Mouse (Mus musculus) intestine, embryonic 16.5 days (tissue): ENCODE measurements around the gene Ppfia1. TPM values are rescaled to one million over a fixed set of nuclear protein-coding genes. Genes with fewer than 3 reads are reported as not detected.

ENCODE experiments used
- ATAC-seq: fragments of 200-750 bp; cut with Nextera tagmentation; 2 replicates; pipeline ENCODE4 v1.8.0; 2017; ENCODE audit warnings: moderate TSS enrichment, moderate library complexity
- H3K27ac ChIP-seq: fragments of 300-500 bp; sonication (generic); 2 replicates; pipeline ENCODE4 v1.5.1; 2014; ENCODE audit warnings: mild to moderate bottlenecking, low read length
- H3K27me3 ChIP-seq: fragments of 300-500 bp; sonication (generic); replicated peaks from 2 replicates; pipeline ENCODE4 v1.6.1; 2014; ENCODE audit warnings: low read length, control low read depth, mixed read lengths; ENCODE audit not compliant: control insufficient read depth, insufficient read depth
- H3K36me3 ChIP-seq: fragments of 300-500 bp; sonication (generic); 2 replicates; pipeline ENCODE4 v1.6.1; 2014; ENCODE audit warnings: low read length, control low read depth; ENCODE audit not compliant: control insufficient read depth, insufficient read depth
- H3K4me1 ChIP-seq: fragments of 300-500 bp; sonication (generic); 2 replicates; pipeline ENCODE4 v1.6.1; 2014; ENCODE audit warnings: low read length, control low read depth, mixed read lengths; ENCODE audit not compliant: control insufficient read depth, insufficient read depth
- H3K4me2 ChIP-seq: fragments of 300-500 bp; sonication (generic); 2 replicates; pipeline ENCODE4 v1.6.1; 2014; ENCODE audit warnings: low read depth, low read length, control low read depth
- H3K4me3 ChIP-seq: fragments of 300-500 bp; sonication (generic); 2 replicates; pipeline ENCODE4 v1.5.1; 2014; ENCODE audit warnings: mild to moderate bottlenecking, low read length
- H3K9ac ChIP-seq: fragments of 300-500 bp; sonication (generic); 2 replicates; pipeline ENCODE4 v1.6.1; 2014; ENCODE audit warnings: low read depth, low read length
- H3K9me3 ChIP-seq: fragments of 300-500 bp; sonication (generic); 2 replicates; pipeline ENCODE4 v1.6.1; 2016; ENCODE audit warnings: low read length, control low read depth; ENCODE audit not compliant: control insufficient read depth
- WGBS: fragments of 180-500 bp; shearing (Covaris S2); extraction: QIAGEN DNeasy Blood & Tissue Kit; methylation state at CpG from one replicate; pipeline ENCODE4 v1.1.7; 2014; 5-methylcytosine and 5-hydroxymethylcytosine counted together
- polyA plus RNA-seq: library from polyadenylated mRNA; unstranded; fragments of >200 nt; fragmentation: Nextera tagmentation; extraction: Ambion mirVana; gene quantifications from 2 replicates; pipeline ENCODE4 v1.2.1, GENCODE M21; 2015

Ppfia1 gene
- polyA plus RNA-seq: 13.8 TPM in 2 replicates

- Histone ChIP-seq H3K4me2 (peak within 1 kb of the TSS; percentile 63), H3K4me3 (peak within 1 kb of the TSS; percentile 89), H3K27ac (peak within 1 kb of the TSS; percentile 46; the same call in 1 of the 2 replicates), H3K9me3 (no peaks in the 10 kb centered on the region), H3K4me1 (peaks cover 18% of the 10 kb centered on the region), H3K27me3 (no peaks in the 10 kb centered on the region), H3K9ac (peak within 1 kb of the TSS; percentile 94), H3K36me3 (peaks cover 2% of the 10 kb centered on the region)
- peak; percentile 99 for ATAC-seq
- under 1% methylated on average over 94 of the region's 97 CpGs for WGBS
Observed at GRCm38 (mm10) chr7:144553237-144554122, at the start of gene Ppfia1. TSS of gene Ppfia1 (minus strand) at chr7:144553729.

DNA sequence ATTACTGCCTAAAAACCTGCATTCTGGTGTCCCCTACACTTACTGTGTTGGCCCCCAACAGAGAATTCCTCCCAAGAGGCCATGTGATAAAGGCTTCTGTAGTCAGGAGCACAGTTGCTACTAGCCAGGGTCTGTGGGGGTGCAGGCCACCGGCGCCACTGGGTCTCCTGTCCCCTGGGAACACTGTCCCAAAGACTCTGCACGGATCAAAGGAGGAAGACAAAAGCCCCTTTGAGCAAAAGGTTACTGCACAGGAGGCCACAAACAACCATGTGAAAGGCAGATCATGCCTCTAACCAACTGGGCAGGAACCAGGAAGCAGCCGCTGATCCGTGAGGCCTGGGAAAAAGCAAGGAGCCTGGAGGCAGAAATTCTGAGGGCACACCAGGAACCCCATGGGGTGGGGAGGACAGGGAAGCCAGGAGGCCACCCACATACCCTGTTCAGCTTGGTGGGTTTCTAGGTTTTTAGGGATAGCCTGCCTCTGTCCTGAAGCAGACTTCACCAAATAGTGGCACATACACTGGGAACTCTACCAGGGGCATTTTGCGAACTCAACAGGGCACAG, 46.9 kb upstream of the Ppfia1 start:
- H3K36me3 ChIP-seq: no peaks in the 10 kb centered on the region
- no peaks in the 10 kb centered on the region for H3K4me1 ChIP-seq
- no peaks in the 10 kb centered on the region for H3K9me3 ChIP-seq
- ATAC-seq: no peak
- WGBS: 67% methylated on average over 6 of the region's 6 CpGs
- no peak overlapping the region for H3K9ac ChIP-seq
- no peak overlapping the region for H3K4me3 ChIP-seq
- H3K4me2 ChIP-seq: no peak overlapping the region
- H3K27me3 ChIP-seq: no peaks in the 10 kb centered on the region
- no peak overlapping the region for H3K27ac ChIP-seq

DNA sequence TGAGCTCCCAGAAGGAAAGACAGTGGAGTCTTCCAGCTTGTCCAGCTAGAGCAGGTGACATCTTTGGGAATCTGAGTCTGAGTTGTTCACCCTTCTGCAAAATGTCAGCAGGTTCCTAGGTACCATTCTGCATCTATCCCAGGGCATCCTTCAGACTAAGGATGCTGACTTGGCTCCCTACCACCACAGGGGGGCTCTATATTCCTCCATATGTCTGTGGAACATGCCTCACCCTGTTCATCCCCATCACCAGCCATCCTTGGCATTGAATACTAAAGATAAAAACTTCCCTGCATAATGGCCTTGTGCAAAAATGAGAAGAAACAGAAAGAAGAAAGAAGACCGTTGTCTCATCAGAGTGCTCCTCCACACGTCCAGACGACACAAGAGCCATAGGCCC, 36.0 kb upstream of the Ppfia1 start:
- Histone ChIP-seq H3K36me3 (no peaks in the 10 kb centered on the region), H3K4me1 (no peaks in the 10 kb centered on the region), H3K27me3 (no peaks in the 10 kb centered on the region), H3K9ac (no peak overlapping the region), H3K27ac (no peak overlapping the region), H3K4me2 (no peak overlapping the region), H3K9me3 (no peaks in the 10 kb centered on the region), H3K4me3 (no peak overlapping the region)
- no peak for ATAC-seq
- WGBS: 77% methylated on average over 3 of the region's 3 CpGs

- H3K36me3 ChIP-seq: no peaks in the 10 kb centered on the region
- WGBS: 46% methylated on average over 2 of the region's 2 CpGs
- no peak overlapping the region for H3K4me3 ChIP-seq
- no peak for ATAC-seq
- H3K4me2 ChIP-seq: no peak overlapping the region
- H3K4me1 ChIP-seq: peaks cover 7% of the 10 kb centered on the region; the same call in 1 of the 2 replicates
- H3K27ac ChIP-seq: no peak overlapping the region
- no peaks in the 10 kb centered on the region for H3K27me3 ChIP-seq
- H3K9me3 ChIP-seq: no peaks in the 10 kb centered on the region
- no peak overlapping the region for H3K9ac ChIP-seq
Observed at GRCm38 (mm10) chr7:144587291-144587690, 33.8 kb upstream of the Ppfia1 start.

GRCm38 (mm10) chr7:144585648-144586047, 32.1 kb upstream of the Ppfia1 start:
- Histone ChIP-seq H3K27ac (no peak overlapping the region), H3K4me2 (no peak overlapping the region), H3K36me3 (no peaks in the 10 kb centered on the region), H3K9me3 (no peaks in the 10 kb centered on the region), H3K4me1 (peaks cover 14% of the 10 kb centered on the region), H3K27me3 (no peaks in the 10 kb centered on the region), H3K9ac (no peak overlapping the region), H3K4me3 (no peak overlapping the region)
- no peak for ATAC-seq
- 19% methylated on average over 6 of the region's 6 CpGs for WGBS

- peaks cover 17% of the 10 kb centered on the region for H3K4me1 ChIP-seq
- WGBS: 3% methylated on average over 4 of the region's 4 CpGs
- H3K4me3 ChIP-seq: no peak overlapping the region
- no peak overlapping the region for H3K9ac ChIP-seq
- H3K36me3 ChIP-seq: 0 out of 2 replicates have a peak, but pooled peaks cover 6% of the 10 kb centered on the region
- no peaks in the 10 kb centered on the region for H3K9me3 ChIP-seq
- ATAC-seq: no peak
- H3K4me2 ChIP-seq: no peak overlapping the region
- H3K27me3 ChIP-seq: no peaks in the 10 kb centered on the region
- no peak overlapping the region for H3K27ac ChIP-seq
Observed at GRCm38 (mm10) chr7:144583619-144584018, 30.1 kb upstream of the Ppfia1 start.

DNA sequence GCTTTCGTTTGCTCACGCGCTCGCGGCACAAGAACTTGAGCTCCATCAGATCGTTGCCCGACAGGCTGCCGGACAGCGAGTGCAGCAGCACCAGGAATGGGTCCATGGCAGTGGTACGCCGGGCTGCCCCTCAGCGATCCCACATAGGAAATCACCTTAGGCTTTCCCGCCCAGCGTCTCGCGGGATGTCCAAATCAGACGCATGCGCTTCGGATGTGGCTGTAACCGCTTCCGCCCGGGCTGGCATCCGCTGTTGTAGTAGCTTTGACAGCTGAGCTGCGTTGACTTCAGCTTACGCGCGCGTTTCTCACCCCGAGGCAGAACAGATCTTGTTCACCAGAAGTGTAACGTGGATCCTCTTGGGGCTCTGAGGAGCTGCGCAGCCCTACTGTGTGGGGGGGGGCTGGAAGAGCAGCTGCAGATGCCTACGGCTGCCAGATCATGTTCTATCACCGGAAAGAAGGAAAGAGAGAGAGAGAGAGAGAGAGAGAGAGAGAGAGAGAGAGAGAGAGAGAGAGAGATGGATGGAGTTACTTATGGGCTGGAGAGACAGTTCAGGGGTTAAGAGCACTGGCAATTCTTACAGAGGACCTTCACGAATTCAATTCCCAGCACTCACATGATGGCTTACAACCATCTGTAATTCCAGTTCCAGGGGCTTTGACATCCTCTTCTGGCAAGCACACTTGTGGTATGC, 28.9 kb upstream of the Ppfia1 start, which contains the start of gene Fadd:
Fadd (minus strand) TSS at position 180 of the 697 bp plus-strand sequence.
- WGBS: 1% methylated on average over 34 of the region's 34 CpGs
- Histone ChIP-seq H3K9ac (peak within 1 kb of the TSS; percentile 83), H3K9me3 (no peaks in the 10 kb centered on the region), H3K4me2 (peak within 1 kb of the TSS; percentile 73), H3K4me3 (peak within 1 kb of the TSS; percentile 84), H3K4me1 (peaks cover 17% of the 10 kb centered on the region), H3K27ac (peak within 1 kb of the TSS; percentile 95), H3K36me3 (0 out of 2 replicates have a peak, but pooled peaks cover 6% of the 10 kb centered on the region), H3K27me3 (no peaks in the 10 kb centered on the region)
- ATAC-seq: peak; percentile 86

DNA sequence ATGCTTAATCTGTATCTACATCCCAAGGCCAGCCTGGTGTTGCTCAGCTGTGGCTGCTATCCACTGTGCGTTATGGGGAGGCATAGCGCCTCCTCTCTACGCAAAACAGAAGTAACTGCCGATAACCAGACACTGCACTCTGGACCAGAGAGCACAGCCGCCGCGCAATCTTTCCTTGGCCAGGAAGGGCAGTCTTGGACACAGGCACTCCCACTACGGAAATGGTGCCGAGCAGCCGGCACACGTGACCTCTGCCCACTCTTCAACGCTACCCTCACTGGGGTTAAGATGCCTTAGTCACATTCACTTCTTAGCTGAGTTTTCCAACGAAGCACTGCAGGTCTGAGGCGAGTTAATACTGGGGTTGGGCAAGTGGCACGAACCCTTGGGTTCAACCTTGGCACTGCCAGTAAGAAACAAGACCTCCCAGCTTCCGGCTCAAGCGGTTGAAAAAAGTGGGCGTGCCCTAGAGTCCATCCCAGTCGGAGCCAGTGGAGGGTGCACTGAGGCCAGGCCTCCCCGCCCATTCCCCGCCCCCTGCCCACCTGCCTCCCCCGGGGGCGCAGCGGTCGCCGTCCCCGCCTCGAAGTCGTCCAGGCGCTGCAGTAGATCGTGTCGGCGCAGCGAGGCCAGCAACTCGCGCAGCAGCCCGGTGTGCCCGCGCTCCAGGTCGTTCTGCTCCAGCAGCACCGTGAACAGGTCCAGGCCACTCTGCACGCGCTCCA, 28.2 kb upstream of the Ppfia1 start:
- 0 out of 2 replicates have a peak, but pooled peaks cover 6% of the 10 kb centered on the region for H3K36me3 ChIP-seq
- H3K27me3 ChIP-seq: no peaks in the 10 kb centered on the region
- H3K4me1 ChIP-seq: peaks cover 17% of the 10 kb centered on the region
- no peaks in the 10 kb centered on the region for H3K9me3 ChIP-seq
- H3K4me3 ChIP-seq: peak overlapping the region; percentile 84
- peak; percentile 95 for ATAC-seq
- peak overlapping the region; percentile 83 for H3K9ac ChIP-seq
- peak overlapping the region; percentile 73 for H3K4me2 ChIP-seq
- peak overlapping the region; percentile 95 for H3K27ac ChIP-seq
- WGBS: under 1% methylated on average over 43 of the region's 43 CpGs
